Mouse (Mus musculus): ENCODE results near the gene Shcbp1l.

GRCm38 (mm10) chr1:153378587-153378986, 46.4 kb upstream of the Shcbp1l start:
- TF ChIP-seq CTCF (IDR thresholded peaks at IDR 0.05; ENCODE audit: control insufficient read depth, insufficient read depth, low read length), result no peak
- TF ChIP-seq POLR2A (IDR thresholded peaks at IDR 0.05; ENCODE audit: borderline replicate concordance, control insufficient read depth, low read depth, low read length), result no peak
